Mouse (Mus musculus) forelimb bud, embryonic 11.5 days (tissue): ENCODE results near the gene Zscan10.

Experiments
- DNase-seq: peaks from one replicate; pipeline ENCODE4 v3.0.0-alpha.2; 2012; ENCODE audit warnings: low read depth, low spot score

Zscan10 gene

DNA sequence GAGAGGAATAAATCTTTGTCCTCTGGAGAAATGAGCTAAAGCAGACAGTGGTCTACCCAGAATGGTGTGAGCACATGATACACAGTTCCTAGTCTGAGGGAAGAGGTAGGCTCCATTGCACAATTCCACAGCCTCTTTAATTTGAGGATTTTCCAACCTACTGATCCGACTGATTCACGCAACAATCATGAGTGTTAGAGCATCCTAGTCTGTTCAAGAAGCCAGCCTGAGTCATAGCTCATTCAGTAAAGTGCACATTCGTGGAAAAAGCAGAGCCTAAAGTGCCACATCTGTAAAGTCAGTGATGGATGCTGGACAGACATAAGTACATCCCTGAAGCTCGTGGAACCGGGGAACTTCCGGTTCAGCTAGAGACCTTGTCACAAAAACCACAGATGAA, 50.7 kb downstream of the Zscan10 start:
- DNase-seq, result no peak

DNA sequence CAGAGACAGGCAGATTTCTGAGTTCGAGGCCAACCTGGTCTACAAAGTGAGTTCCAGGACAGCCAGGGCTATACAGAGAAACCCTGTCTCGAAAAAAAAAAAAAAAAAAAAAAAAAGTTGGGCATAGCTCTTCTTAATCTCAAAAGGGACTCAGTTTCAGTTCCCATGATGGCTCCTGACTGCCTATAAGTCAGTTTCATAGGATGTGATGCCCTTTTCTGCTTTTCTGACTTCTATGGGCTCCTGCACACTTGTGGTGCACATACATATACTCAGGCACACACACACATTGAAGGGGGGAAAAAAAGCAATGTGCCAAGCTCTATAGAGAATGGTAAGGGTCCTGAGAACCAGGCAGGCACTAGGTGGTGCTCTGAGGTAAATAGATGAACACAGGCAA, 52.7 kb downstream of the Zscan10 start:
- DNase-seq, result no peak

DNA sequence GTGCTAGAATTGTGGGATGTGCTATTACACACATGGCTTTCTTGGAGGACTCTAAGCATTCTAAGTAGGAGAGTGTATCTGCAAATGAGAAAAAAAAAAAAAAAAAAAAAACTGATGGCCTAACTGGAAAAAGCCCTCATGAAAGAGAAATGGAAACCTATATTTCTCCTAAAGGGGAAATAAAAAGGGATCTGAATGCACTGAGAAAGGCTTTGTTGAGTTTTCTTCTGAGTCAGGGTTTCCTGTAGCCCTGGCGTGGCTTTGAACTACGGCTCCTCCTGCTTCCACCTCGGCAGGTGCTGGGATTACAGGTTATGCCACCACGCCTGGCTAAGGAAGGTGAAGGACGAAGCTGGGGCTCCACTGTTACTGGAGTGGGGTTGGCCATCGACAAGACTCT, 53.3 kb downstream of the Zscan10 start:
- no peak for DNase-seq

DNA sequence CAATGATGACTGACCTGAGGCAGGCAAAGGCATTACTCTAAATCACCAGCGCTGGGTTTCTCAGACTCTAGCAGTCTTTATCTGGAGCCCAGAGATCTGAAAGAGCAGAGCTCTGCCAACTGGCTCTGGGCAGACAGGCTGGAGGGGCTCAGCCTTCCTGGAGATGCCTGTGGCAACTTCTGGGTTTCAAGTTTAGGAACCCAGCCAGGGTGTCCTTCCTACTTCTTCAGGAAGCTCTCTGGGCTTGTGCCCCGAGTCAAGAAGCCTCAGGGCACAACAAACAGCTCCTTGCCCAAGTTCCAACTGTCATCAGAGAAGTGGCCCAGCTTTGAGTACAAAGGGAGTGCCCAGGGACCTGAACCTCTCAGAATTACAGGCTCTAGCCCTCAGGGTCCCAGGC, 53.8 kb downstream of the Zscan10 start:
- DNase-seq, result no peak

DNA sequence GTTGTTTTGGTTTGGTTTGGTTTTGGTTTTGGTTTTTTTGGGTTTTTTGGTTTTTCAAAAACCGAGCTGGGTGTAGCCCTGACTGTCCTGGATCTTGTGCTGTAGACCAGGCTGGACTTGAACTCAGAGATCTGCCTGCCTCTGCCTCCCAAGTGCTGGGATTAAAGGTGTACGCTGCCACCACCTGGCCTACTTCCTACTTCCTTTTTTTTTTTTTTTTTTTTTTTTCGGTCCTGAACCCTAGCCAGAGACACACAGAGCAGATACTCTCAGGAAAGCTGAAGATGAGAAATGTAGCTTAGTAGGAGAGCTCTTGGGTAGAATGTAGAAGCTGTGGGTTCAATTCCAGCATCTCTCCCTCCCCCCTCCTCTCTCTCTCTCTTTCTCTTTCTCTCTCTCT, 57.8 kb downstream of the Zscan10 start:
- no peak for DNase-seq

DNA sequence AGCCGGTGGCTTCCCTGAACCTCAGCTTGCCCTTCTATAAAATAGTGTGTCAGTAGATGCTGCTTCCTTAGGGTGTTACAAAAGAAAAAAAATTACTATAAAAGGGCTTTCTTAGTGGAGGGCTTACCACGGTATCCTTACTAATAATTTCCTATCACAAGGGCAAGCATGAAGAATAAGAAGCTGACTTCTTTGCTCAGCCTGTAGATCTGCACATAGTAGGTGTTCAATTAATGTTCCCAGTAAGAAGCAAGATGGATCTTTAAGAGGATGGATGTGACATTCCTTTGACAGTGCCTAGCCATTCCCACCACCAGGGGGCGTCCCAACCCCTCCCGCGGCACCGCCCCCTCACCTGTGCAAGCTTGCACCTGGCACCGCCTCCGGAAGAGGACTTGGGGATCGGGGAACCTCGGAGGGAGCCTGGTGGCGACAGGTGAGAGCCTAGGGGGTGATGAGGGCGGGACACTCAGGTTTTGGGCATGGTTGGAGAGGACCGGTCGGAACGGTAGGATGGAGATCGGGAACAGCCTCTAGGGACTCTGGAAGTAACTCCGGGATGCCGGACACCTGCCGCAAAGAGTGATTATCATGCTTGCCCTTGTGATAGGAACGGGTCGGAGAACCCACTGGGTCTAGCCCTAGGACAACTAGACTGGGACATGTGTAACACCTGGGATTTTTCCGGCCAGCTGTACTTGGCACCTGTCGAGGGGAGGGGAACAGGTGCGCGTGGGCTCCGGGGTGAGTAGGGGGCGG, 59.6 kb downstream of the Zscan10 start, which contains the start of gene Bicdl2:
Bicdl2 (plus strand) TSS at position 390 of the 759 bp plus-strand sequence.
- no peak for DNase-seq
